Mouse (Mus musculus) layer of hippocampus, adult 2 months (tissue): Measurements from ENCODE around the gene Snx30. TPM values are rescaled to one million over a fixed set of nuclear protein-coding genes. Genes with fewer than 3 reads are reported as not detected.
A peak's percentile ranks its signal among the peaks of the same experiment; 100 is the strongest.

Experiments used
- DNase-seq, 2 experiments: peaks; one replicate each; pipeline ENCODE4 v3.0.0; 2022; ENCODE audit warnings: low spot score in 2 of 2
- H3K27ac ChIP-seq: fragments of 200-600 bp; 2 replicates; pipeline ENCODE4 v1.8.1; 2022
- H3K4me3 ChIP-seq: fragments of 200-600 bp; 2 replicates; pipeline ENCODE4 v1.8.1; 2022; ENCODE audit warnings: mild to moderate bottlenecking
- CTCF ChIP-seq: fragments of 200-600 bp; conservative IDR thresholded peaks from 2 replicates; pipeline ENCODE4 v1.8.1; 2022; ENCODE audit warnings: antibody characterized with exemption, mild to moderate bottlenecking, moderate library complexity
- total RNA-seq, 2 experiments: library from RNA; stranded (reverse); gene quantifications; 2 replicates each; pipeline ENCODE4 v1.2.3; 2021

Gene Snx30
- total RNA-seq, 2 experiments from 2014 or later: 40.3 to 44.6 TPM

DNA sequence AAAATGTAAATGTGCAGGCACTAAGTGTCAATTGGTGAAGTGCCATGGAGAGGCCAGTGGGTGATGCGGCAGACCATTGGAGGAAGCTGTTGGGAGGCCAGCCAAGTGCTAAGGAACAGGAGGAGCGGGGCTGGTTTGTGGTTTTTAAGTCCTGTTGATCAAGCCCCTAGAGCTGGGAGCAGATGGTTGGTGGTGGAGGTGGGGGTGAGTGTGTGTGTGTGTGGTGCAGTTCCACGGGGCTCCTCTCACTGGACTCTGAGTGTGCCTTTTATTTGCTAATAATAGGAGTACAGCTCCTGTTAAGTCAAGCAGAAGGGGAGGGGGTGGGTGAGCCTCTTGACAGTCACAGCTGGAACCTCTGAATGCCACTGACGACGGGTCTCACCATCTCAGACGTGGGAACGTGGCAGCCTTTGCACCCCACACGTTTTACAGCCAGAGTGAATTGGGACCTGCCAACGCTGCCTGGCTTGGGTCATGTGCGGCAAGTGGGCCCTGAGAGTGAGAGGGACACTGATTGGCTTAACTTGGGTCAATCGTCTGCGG lies 13.9 kb downstream of the Snx30 start:
- H3K27ac ChIP-seq: peak overlapping the region; percentile 77

DNA sequence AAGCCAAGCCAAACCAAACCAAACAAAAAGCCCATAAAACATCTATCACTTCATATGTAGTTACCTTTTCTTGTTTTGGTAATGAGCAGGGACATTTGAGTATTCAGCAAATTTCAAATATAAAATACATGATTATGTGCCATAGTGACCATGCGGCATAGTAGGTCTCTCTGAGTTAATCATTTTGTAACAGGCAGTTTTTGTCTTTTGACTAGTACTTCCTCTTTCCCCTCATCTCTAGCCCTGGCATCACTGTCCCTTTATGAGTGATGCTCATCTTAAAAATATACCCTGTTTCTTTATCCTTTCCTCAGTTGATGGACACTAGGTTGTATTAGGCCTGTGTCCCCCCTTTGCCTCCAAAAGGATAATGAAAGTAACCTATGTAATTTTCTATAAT lies 15.9 kb downstream of the Snx30 start:
- TF ChIP-seq CTCF: no peak

More for the DNA sequence above, 13.9 kb downstream of the Snx30 start:
- no peak for DNase-seq
- H3K4me3 ChIP-seq: no peak overlapping the region
- TF ChIP-seq CTCF: no peak

DNA sequence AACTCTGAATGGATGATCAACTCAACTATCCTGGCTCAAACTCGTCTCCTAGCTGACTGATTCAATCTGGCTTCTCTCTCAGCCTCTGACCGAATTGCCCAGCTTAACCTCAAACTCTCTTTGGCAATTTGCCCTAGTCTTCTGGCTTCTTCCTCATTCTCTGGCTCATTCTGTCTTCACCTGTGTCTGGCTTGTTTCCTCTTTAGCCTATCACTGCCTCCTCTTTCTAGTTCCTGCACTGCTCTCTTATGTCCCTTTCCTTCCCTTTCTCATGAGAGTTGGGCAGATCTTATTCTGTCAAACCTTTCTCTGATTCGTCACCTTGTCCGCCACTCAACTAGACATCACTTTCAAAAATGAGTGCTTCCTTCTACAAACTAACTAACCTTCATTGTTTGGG lies 16.5 kb downstream of the Snx30 start:
- 0 out of 2 replicates have a peak overlapping the region, but pooled peaks have one; percentile 73 for H3K27ac ChIP-seq
- no peak for DNase-seq
- H3K4me3 ChIP-seq: no peak overlapping the region
- TF ChIP-seq CTCF: no peak

More for the DNA sequence above, 15.9 kb downstream of the Snx30 start:
- H3K27ac ChIP-seq: no peak overlapping the region
- no peak overlapping the region for H3K4me3 ChIP-seq
- DNase-seq: no peak

DNA sequence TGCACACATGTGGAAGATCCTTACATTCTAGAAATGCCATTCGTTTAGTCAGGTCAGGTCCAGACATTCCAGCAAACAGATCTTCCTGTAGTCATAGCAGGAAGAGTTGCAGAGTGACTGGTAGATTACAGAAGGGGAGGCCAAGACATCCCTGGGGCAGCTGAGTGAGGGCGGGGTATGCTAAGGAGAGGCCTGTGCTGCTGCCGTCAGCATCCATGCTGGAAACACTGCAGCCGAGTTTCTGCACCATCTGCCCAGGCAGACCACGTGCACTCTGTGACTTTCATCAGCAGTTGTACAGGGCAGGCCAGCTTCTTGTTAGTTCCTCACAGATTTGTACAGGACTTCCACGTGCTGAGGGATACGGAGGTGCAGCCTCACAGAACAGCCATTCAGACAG lies 17.8 kb downstream of the Snx30 start:
- no peak for TF ChIP-seq CTCF
- Histone ChIP-seq H3K27ac (peak overlapping the region; percentile 73), H3K4me3 (no peak overlapping the region)
- peak; percentile 59 to 65 for DNase-seq

DNA sequence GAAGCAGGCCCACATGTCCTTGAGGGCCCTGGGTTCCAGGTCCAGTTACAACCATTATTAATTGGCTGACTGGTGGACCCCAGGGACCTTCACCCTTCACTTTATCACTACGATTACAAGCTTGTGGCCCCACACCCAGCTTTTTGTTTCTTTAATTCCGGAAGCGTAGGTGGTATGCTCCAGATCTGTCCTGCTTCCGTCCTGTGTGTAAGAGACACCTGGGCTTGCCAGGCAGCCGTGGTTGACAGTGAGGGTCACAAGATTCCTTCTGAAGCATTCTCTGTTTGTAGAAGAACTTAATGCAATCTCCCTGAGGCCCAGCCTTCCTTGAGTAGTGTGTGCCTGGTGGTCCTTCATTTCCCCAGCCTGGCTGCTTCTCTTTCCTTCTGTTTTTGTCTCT lies 19.2 kb downstream of the Snx30 start:
- DNase-seq: no peak
- Histone ChIP-seq H3K27ac (peak overlapping the region; percentile 73), H3K4me3 (no peak overlapping the region)
- no peak for TF ChIP-seq CTCF

DNA sequence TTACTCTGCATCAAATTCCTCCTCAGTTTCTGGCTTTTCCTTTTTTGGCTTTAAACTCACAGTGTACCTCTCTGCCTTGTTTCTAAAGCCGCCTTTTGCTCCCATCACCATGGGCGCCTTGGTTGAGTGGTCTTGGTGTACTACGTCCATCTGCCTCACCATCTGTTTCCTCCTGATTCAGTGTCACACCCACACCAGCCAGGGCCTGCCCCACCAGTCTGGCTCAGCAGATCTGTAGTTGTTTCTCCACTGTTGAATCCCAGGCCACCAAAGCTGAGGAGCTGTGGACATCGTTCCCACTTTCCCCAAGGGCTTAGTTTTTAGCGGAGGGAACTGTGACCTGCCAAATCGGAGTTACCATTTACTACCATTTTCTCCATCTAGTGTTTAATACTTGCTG lies 20.0 kb downstream of the Snx30 start:
- no peak for TF ChIP-seq CTCF
- peak overlapping the region; percentile 73 for H3K27ac ChIP-seq
- peak; percentile 64 to 74 for DNase-seq
- no peak overlapping the region for H3K4me3 ChIP-seq

DNA sequence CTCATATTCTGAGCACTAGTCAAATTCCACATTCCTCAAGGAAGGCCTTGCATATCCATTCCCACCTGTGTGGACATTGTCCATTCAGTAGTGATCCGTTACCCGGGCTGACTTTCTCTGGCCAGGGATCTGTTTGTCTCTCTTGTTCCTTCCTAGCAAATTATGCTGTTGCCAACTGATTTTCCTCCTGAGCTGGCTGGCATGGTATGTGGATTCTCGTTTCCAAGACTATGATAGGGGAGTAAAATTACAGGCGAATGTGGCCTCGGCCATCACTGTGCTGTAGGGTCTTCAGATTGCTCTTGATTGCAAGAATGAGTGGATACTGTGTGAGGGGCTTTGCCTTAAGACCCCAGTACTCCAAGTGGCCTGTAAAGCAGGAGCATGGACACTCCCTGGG lies 20.7 kb downstream of the Snx30 start:
- DNase-seq: no peak
- Histone ChIP-seq H3K4me3 (no peak overlapping the region), H3K27ac (peak overlapping the region; percentile 73)
- TF ChIP-seq CTCF: no peak

DNA sequence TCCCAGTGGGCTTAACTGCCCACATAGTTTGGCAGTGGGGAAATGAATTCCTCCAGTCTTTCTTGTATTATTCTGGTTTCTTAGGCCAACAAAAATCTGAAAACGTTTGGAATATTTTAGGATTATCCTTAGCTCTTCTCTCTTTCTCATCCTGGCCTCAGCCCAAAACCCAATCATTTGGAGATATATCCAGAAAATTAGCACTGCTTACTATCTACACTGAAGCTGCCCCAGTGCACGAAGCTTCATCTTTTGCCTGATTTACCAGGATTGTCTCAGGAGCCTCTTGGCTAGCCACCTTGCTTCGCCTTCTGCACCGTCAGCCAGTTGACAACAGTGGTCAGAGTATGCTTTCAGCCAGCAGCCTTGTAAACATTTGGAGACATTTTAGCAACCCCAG lies 23.4 kb downstream of the Snx30 start:
- H3K27ac ChIP-seq: peak overlapping the region; percentile 37; the same call in 1 of the 2 replicates
- no peak for DNase-seq
- TF ChIP-seq CTCF: no peak
- no peak overlapping the region for H3K4me3 ChIP-seq

DNA sequence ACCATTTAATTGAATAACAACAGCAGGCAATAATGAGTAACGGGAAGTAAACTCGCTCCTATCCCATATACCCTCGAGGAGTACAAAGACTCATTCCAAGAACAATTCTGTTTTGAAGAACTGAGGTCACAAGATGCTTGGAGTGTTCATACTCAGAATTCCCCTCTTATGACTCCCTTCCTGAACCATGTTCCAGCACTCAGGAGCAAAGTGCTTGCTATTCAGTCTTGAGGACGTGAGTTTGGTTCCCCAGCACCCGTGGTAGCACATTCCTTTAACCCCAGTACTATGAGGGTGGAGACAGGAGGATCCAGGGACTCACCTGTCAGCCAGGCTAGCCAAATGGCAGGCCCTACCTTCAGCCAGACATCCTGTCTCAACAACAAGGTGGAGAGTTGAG lies 25.4 kb downstream of the Snx30 start:
- DNase-seq: no peak
- no peak overlapping the region for H3K4me3 ChIP-seq
- H3K27ac ChIP-seq: no peak overlapping the region
- no peak for TF ChIP-seq CTCF

DNA sequence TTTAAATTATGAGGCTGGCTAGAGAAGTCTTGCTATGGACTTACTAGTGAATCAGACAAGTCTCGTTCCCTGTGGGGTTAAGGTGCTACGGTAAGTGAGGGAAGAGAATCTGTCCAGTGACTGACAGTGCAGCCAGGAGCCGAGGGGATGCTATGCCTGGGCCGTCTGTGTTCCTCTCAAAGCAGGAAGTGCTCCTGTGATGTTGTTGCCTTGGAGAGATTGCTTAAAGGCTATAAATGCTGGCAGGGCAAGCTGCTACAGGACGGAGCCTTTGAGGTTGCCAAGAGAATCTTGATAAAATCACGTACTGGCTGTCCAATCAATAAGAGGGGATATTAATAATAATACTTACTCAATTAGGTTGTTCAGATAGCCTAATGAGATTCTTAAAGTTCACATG lies 27.2 kb downstream of the Snx30 start:
- TF ChIP-seq CTCF: no peak
- DNase-seq: no peak
- no peak overlapping the region for H3K27ac ChIP-seq

DNA sequence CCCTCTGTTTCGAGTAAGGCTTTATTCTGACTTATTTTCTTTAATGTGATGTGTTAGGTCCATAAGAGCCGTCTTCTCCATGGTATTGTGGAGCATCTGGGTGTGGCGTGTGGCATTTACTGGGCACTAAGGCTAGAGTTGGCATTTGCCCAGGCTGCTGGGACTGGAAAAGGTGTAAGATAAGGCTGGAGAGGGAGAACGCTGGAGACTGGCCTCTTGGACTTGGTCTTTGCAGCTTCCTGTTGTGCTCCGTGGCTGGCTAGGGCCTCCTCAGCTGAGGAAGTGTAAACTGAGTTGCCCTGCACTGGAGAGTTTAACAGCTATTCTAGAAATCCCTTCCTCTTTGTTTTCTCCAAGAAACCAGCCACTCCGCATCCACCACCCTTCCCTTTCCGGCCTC lies 32.0 kb downstream of the Snx30 start:
- H3K27ac ChIP-seq: peak overlapping the region; percentile 25; the same call in 1 of the 2 replicates
- no peak overlapping the region for H3K4me3 ChIP-seq
- no peak for TF ChIP-seq CTCF
- DNase-seq: no peak

More for the DNA sequence above, 27.2 kb downstream of the Snx30 start:
- H3K4me3 ChIP-seq: no peak overlapping the region

DNA sequence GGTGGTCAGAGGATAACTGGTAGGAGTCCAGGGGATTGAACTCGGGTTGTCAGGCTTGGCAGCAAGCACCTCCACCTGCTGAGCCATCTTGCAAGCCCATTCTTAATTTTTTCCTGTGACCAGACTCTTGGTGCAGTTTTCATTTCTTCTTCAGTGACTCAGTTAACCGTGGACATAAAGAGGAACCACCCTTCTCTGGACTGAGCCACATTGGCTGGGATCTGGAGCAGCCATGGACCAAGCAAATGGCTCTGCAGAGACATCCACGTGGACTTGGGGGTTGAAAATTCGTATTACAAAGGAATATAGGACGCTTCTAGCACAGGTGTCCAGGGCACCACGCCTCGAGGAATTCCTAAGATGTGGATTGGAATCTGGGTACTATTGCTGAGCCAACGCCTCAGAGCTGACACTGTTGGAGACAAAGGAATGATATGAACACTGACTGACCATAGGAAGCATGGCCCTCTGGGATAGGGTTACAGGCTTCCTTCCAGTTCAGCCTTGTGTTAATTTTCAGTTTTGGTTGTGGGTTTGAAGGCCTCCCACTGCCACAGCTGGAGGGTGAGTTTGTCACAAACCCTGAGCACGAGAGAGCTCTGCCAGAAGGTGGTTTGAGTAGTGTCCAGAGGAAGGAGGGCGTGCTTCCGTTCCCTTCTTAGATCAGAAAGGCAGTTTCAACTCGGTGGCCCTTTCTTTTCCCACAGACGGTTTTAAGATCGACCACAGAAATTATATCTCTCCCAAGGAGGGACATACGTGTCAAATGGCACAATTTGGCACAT lies 39.0 kb downstream of the Snx30 start:
- Histone ChIP-seq H3K4me3 (no peak overlapping the region), H3K27ac (peak overlapping the region; percentile 12; the same call in 1 of the 2 replicates)
- no peak for DNase-seq
- TF ChIP-seq CTCF: no peak

DNA sequence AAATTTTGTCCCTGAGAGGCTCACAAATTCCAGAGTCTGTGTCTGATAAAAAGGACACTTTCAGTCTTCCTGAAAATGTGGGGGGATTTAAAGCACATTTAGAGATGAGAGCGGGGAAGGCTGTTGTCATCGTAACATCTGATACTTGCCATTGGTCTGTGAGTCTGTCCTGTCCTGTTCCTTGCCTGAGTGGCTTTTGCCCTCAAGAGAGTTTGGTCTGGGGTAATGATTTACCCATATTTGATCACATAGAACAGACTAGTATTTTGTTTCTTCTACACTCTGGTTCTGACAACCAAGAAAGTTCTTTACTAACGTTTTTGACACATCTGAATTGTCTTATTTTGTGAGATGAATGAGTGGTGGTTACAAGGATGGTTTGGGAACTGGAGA lies 39.6 kb downstream of the Snx30 start:
- H3K4me3 ChIP-seq: no peak overlapping the region
- H3K27ac ChIP-seq: peak overlapping the region; percentile 12; the same call in 1 of the 2 replicates
- DNase-seq: no peak
- no peak for TF ChIP-seq CTCF

DNA sequence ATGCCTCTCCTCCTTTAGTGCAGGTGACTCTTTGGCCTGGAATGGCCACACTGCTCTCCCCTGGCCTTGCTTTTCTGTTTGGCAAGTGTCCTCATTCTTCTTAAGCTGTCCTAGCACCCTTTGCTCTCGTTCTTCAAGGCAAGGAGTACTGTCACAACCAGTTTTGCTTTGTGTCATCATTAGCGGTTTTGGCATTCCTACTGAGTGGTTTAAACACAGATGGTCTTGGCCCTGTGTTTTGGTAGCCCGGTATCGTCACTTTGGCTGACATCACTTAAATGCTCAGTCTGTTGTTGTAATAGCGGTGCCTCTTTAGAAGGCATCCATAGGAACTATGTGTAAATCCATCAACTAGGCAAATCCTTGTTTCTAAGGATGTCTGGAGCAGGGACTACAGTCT lies 41.8 kb downstream of the Snx30 start:
- no peak for DNase-seq
- peak overlapping the region; percentile 12; the same call in 1 of the 2 replicates for H3K27ac ChIP-seq
- no peak overlapping the region for H3K4me3 ChIP-seq
- TF ChIP-seq CTCF: no peak
